Mouse (Mus musculus) spleen, adult 2 months (tissue): ENCODE measurements at regions not wholly inside any gene's neighbourhood (a gene's known extent, or its start where the extent isn't known, plus 50 kb on each side); places are given as distances from the start of the nearest gene placed in this dataset.

Source experiments
- CTCF ChIP-seq: fragments of 200-500 bp; IDR thresholded peaks from 2 replicates; pipeline ENCODE4 v1.5.1; 2011; ENCODE audit warnings: mild to moderate bottlenecking, inconsistent platforms; ENCODE audit not compliant: insufficient read depth, insufficient read length, insufficient replicate concordance; ENCODE audit errors: extremely low read depth
- POLR2A ChIP-seq: fragments of 200-500 bp; IDR thresholded peaks from 2 replicates; pipeline ENCODE4 v1.6.1; 2011; ENCODE audit warnings: low read depth, low read length, inconsistent platforms

- TF ChIP-seq CTCF, result no peak
- no peak for TF ChIP-seq POLR2A
Measured at GRCm38 (mm10) chr7:135860288-135860687, 144.1 kb upstream of the Mki67 start.
